Mouse (Mus musculus) embryonic fibroblast, embryonic 13.5 days (primary cell): Measurements from ENCODE around the gene Nos2.

Source experiments
- CTCF ChIP-seq: IDR thresholded peaks from 2 replicates; pipeline ENCODE4 v1.5.1; 2011; ENCODE audit warnings: mild to moderate bottlenecking, control low read depth, low read length, moderate library complexity, borderline replicate concordance; ENCODE audit not compliant: insufficient read depth
- POLR2A ChIP-seq: IDR thresholded peaks from 2 replicates; pipeline ENCODE4 v1.6.1; 2011; ENCODE audit warnings: low read depth, mild to moderate bottlenecking, control low read depth, low read length, moderate library complexity

DNA sequence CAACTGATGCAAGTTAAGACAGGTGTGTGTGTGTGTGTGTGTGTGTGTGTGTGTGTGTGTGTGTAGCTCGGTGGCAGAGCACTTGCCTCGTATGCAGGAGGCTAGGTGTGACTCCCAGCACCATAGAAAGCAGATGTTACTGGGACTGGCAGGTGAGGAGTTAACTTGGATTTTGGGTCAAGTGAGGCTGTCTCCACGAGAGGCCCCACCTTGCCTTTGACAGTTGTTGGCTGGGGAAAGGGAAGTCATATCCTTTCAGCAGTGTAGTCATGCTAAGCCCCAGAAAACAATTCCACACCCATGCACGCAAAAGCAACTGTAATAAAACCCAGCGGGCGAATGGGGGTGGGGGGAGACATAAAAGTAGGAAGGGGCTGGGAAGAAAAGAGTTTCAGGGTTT is 51.7 kb downstream of the Nos2 start:
- TF ChIP-seq POLR2A, result no peak
- no peak for TF ChIP-seq CTCF
